Mouse (Mus musculus) telencephalon, adult 2 months (tissue): ENCODE measurements around the gene Rad51c.
"Not testable (repeated sequence)": the region's sequence is repeated elsewhere in the genome, so short reads cannot be mapped to it uniquely, and the experiment has no call there.

Source experiments
- DNase-seq: peaks from one replicate; pipeline ENCODE4 v3.0.0-alpha.2; 2011; ENCODE audit warnings: low read depth, low spot score

The Rad51c gene

DNA sequence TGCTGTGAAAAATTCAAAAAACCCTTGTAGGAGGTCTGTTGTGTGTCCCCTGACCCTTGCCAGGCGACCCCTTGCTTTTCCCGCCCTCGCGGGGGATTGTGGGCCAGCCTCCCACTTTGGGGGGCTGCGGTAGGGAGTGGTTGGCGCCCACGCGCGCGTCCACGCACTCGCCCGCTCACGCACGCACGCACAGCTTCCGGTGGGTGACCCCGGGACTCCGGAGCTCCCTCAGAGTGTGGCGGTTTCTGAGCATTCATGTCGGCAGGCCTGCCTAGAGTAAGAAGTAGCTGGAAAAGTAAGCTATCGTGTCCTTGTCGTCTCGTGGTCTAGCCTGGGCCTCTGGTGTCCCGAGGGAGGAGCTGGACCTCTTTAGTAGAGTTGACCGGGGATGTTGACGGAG, at the start of gene Rad51c, which contains the start of gene Tex14:
Gene Rad51c (minus strand): TSS at position 79 of the 400 bp plus-strand sequence.
Gene Tex14 (plus strand): TSS at position 190 of the 400 bp plus-strand sequence.
- DNase-seq = no peak

GRCm38 (mm10) chr11:87454035-87454690, 49.4 kb upstream of the Rad51c start:
- no peak for DNase-seq

GRCm38 (mm10) chr11:87453216-87454034, 48.7 kb upstream of the Rad51c start:
- no peak for DNase-seq

GRCm38 (mm10) chr11:87452779-87453178, 48.0 kb upstream of the Rad51c start:
- not testable (repeated sequence) for DNase-seq

GRCm38 (mm10) chr11:87449847-87450246, 45.1 kb upstream of the Rad51c start:
- not testable (repeated sequence) for DNase-seq

DNA sequence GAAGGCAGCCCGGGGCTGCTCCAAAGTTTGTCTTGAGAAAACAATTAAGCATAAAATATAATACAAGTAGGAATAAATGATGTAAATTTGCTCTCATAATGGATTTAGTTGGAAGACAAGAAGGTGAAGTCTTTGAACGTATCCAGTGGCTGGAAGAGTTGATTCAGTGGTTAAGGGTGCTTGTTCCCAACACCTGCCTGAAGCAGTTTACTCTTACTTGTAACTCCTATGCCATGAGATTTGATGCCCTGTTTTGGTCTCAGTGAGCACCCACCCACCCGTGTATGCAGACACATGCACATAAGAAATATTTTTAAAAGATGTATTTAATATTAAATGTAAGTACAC, 44.4 kb upstream of the Rad51c start:
- DNase-seq = no peak

- peak; percentile 86 for DNase-seq
Measured at GRCm38 (mm10) chr11:87448476-87449199, 43.9 kb upstream of the Rad51c start.

- peak; percentile 67 for DNase-seq
Measured at GRCm38 (mm10) chr11:87448081-87448475, 43.3 kb upstream of the Rad51c start.

DNA sequence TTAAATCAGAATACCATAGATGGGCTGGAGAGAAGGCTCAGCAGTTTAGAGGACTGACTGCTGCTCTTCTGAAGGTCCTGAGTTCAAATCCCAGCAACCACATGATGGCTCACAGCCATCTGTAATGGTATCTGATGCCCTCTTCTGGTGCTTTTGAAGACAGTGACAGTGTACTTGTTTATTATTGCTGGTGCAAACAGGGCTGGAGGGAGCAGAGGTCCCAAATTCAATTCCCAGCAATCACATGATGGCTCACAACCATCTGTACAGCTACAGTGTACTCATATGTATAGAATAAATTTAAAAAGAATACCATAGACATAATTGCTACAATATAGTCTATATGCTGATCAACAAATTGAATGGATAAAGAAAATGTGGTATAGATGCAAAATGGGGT, 42.7 kb upstream of the Rad51c start:
- DNase-seq = no peak

DNA sequence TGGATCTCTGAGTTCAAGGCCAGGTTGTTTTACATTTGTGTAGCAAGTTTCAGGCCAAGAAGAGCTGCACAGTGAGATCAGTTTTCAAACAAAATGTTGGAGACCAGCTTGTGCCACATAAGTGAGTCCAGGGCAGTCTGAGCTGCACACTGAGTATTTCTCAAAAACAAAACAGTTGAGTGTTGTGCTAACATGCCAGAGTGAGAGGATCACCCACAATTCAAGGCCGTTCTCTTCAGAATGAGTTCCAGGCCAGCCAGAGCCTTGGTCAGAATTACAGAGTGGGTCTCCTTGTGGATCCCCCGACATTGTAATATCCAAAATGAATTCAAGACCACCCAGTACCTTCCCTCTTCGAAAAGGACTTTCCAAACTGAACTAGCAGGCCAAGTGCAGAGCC, 41.4 kb upstream of the Rad51c start:
- no peak for DNase-seq

- not testable (repeated sequence) for DNase-seq
Measured at GRCm38 (mm10) chr11:87445593-87445992, 40.8 kb upstream of the Rad51c start.

- no peak for DNase-seq
Measured at GRCm38 (mm10) chr11:87444735-87445428, 40.1 kb upstream of the Rad51c start.

GRCm38 (mm10) chr11:87444056-87444455, 39.3 kb upstream of the Rad51c start:
- DNase-seq = not testable (repeated sequence)

GRCm38 (mm10) chr11:87443373-87443883, 38.7 kb upstream of the Rad51c start:
- peak; percentile 95 for DNase-seq

DNA sequence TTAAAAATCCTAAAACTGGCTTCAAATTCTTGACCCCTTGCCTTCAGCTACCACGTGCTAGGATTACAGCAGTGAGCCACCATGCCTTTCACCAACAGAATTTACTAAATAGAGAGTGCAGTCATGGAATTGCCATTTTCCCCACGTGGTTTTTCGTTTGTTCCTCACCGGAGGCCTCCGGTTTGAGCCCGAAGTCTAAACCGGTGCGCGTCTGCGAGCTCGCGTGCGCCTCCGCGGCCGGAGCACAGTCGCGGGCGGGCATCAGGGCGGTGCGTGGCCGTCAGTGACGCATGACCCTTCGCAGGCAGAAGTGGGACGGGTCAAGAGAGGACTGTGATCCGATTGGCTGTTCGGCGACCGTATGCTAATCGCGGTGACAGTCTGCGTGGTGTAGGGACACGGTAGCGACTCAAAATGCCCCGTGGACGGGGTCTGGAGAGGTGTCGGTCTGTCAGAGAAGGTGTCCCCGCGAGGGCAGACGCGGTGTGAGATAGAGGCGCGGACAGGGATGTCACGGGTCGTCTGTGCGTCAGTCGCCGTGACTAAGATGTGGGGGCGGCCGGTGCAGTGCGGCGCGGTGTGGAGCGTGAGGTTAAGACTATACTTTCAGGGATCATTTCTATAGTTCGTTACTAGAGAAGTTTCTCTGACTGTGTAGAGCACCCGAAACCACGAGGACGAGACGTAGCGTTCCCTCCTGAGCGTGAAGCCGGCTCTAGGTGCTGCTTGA, 38.1 kb upstream of the Rad51c start:
- DNase-seq = not testable (repeated sequence)

DNA sequence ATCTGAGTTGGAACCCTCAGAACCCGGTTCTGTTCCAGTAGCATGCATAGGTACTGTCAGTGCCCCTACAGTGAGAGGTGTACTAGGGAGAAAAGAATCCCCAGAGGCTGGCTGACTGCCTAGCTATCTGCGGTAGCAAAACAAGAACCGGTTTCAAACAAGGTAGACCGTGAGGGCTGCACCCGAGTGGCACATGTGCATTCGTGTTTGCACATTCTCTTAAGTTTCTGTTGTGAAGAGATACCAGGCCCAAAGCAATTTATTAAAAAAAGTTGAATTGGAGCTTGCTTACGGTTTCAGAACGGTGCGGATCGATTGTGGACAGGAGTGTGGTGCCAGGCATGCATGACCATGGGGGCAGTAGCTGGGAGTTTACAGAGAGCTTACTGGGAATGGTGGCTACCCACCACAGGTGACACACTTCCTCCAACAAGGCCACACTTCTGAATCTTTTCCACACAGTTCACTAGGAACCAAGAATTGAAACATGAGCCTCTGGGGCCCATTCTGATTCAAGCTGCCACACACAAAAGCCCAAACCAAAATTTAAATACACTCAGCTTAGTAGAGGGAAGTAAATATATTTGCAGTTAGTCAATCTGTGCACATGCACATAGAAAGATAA, 35.2 kb upstream of the Rad51c start:
- DNase-seq = no peak

DNA sequence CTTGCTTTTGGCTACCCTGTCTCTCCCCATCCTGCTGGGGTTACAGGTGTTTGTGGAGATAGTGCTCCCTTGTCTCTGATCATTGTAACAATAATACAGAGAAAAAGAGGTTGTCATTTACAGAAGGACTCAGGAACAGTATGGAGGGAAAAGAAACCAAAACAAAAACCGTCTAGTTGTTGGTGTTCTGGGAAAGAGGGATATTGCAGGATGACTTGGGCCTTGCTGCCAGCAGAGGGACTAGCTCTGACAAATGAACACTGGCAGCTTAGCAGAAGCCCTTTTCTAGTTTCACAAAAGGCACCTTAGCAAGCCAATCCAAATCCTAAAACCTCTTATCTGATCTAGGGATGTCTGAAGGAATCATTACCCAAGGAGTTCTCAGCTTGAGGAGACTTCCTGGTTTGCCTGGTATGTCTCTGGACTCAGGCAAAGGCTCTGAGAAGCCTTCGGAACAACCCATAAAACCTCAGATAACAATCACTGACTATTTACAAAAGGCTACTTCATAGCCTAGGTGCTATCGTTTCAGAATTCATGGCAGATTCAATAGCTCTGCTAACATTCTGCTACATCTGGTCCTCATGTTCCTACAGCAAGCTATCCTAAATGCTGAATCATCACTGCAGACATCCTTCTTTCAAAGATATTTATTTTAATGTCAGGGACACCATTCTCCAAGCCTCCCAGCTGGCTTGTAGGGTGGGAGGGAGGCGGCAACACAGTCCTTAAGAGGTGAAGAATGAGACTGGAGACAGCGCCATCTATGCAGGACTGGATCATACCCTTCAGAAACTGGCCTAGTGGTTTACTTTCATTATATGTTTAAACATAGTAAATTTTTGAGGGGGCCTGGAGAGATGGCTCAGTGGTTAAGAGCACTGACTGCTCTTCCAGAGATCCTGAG, 31.8 kb upstream of the Rad51c start:
- DNase-seq = no peak

DNA sequence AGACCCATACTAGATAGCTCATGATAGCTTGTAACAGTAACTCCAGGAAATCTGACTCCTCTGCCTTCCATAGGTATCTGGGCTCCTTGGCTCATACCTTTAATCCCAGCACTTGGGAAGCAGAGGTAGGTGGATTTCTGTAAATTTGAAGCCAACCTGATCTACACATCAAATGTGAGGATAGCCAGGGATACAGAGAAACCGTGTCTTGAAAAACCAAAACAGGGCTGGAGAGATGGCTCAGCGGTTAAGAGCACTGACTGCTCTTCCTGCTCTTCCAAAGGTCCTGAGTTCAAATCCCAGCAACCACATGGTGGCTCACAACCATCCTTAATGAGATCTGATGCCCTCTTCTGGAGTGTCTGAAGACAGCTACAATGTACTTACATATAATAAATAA, 30.4 kb upstream of the Rad51c start:
- DNase-seq = not testable (repeated sequence)
